Mouse (Mus musculus) neural tube, embryonic 13.5 days (tissue): ENCODE data around the gene Ctsz. TPM values are rescaled to one million over a fixed set of nuclear protein-coding genes. Genes with fewer than 3 reads are reported as not detected.

Source experiments
- ATAC-seq: fragments of 200-750 bp; cut with Nextera tagmentation; 2 replicates; pipeline ENCODE4 v1.8.0; 2017; ENCODE audit warnings: low read depth, mild to moderate bottlenecking, moderate TSS enrichment, moderate library complexity
- H3K27ac ChIP-seq: fragments of 300-500 bp; sonication (generic); replicated peaks from 2 replicates; pipeline ENCODE4 v1.5.1; 2015; ENCODE audit warnings: moderate library complexity, mild to moderate bottlenecking, inconsistent platforms
- H3K27me3 ChIP-seq: fragments of 300-500 bp; sonication (generic); 2 replicates; pipeline ENCODE4 v1.6.1; 2015; ENCODE audit warnings: mild to moderate bottlenecking, inconsistent platforms
- H3K36me3 ChIP-seq: fragments of 300-500 bp; sonication (generic); 2 replicates; pipeline ENCODE4 v1.6.1; 2015; ENCODE audit warnings: mild to moderate bottlenecking, inconsistent platforms
- H3K4me1 ChIP-seq: fragments of 300-500 bp; sonication (generic); replicated peaks from 2 replicates; pipeline ENCODE4 v1.6.1; 2015; ENCODE audit warnings: inconsistent platforms
- H3K4me2 ChIP-seq: fragments of 300-500 bp; sonication (generic); 2 replicates; pipeline ENCODE4 v1.6.1; 2015; ENCODE audit warnings: inconsistent platforms, mild to moderate bottlenecking, moderate library complexity
- H3K4me3 ChIP-seq: fragments of 300-500 bp; sonication (generic); 2 replicates; pipeline ENCODE4 v1.5.1; 2015; ENCODE audit warnings: mild to moderate bottlenecking, inconsistent platforms
- H3K9ac ChIP-seq: fragments of 300-500 bp; sonication (generic); 2 replicates; pipeline ENCODE4 v1.6.1; 2015; ENCODE audit warnings: moderate library complexity, mild to moderate bottlenecking, inconsistent platforms
- H3K9me3 ChIP-seq: fragments of 300-500 bp; sonication (generic); 2 replicates; pipeline ENCODE4 v1.6.1; 2016; ENCODE audit warnings: inconsistent platforms
- WGBS: fragments of 180-500 bp; shearing (Covaris S2); methylation state at CpG from one replicate; pipeline ENCODE4 v1.1.7; 2015; 5-methylcytosine and 5-hydroxymethylcytosine counted together
- polyA plus RNA-seq: library from polyadenylated mRNA; unstranded; fragments of >200 nt; fragmentation: Nextera tagmentation; extraction: Ambion mirVana; gene quantifications from 2 replicates; pipeline ENCODE4 v1.2.1, GENCODE M21; 2015

The Ctsz gene
- polyA plus RNA-seq: 89.8 and 93.7 TPM in 2 replicates

DNA sequence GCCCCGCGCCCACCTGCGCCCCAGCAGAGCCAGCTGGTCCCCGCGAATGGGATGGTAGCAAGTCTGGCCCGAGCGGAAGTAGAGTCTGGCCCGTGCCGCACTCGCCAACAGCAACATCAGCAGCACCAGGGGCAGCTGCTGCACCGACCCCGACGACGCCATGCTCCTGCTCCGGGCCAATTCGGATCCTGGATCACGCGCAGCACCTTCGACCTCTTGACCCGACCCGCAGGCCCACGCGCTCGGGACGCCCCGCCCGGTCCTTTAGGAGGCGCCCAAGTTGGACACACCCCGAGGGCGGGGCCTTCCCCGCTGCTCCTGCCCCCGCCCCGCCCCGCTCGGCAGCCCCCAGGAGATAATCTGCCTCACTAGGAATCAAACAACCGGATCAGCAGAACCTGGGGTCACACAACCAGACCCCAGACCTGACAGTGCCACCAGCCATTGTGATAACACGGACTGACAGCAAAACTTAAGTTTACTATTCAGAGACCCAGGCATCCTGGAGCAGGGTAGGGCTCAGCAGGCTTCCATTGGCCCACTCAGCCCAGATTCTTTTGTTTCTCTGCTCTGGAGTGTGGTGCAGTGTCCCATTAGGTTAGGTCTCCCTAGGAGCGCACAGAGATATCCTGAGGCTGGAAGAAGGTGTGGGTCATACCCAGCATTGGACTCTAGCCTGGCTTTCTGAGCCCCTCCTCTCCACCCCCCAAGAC, at the start of gene Ctsz:
TSS of gene Ctsz (minus strand) at position 303 of the 713 bp plus-strand sequence.
- WGBS: under 1% methylated on average over 38 of the region's 38 CpGs
- Histone ChIP-seq H3K9me3 (no peaks in the 10 kb centered on the region), H3K4me2 (peak within 1 kb of the TSS; percentile 73), H3K36me3 (no peaks in the 10 kb centered on the region), H3K4me3 (peak within 1 kb of the TSS; percentile 53), H3K27ac (0 out of 2 replicates have a peak within 1 kb of the TSS, but pooled peaks have one; percentile 7), H3K27me3 (no peaks in the 10 kb centered on the region), H3K4me1 (peaks cover 21% of the 10 kb centered on the region), H3K9ac (peak within 1 kb of the TSS; percentile 71)
- ATAC-seq: peak; percentile 78

DNA sequence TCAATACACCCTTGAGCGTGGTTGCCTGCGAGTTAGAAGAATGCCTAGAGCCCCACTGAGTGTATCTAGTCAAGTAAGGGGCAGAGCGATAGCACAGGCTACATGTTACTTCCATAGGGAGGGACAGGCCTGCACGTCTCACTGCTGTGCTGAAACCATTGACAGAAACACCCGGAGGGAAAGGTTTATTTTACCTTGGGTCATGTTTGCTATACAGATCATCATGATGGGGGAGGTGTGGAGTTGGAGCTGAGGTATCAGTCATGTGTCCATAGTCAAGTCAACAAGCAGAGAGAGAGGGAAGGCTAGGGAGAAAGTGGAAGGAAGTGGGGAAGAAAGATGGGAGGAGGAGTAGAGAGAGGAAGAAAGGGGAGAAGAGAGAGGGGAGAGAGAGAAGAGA, 48.2 kb upstream of the Ctsz start:
- no peaks in the 10 kb centered on the region for H3K9me3 ChIP-seq
- no peaks in the 10 kb centered on the region for H3K36me3 ChIP-seq
- ATAC-seq: no peak
- no peaks in the 10 kb centered on the region for H3K27me3 ChIP-seq
- no peaks in the 10 kb centered on the region for H3K4me1 ChIP-seq
- no peak overlapping the region for H3K27ac ChIP-seq
- WGBS: 88% methylated on average over 5 of the region's 5 CpGs
- no peak overlapping the region for H3K4me2 ChIP-seq
- no peak overlapping the region for H3K9ac ChIP-seq
- H3K4me3 ChIP-seq: no peak overlapping the region

DNA sequence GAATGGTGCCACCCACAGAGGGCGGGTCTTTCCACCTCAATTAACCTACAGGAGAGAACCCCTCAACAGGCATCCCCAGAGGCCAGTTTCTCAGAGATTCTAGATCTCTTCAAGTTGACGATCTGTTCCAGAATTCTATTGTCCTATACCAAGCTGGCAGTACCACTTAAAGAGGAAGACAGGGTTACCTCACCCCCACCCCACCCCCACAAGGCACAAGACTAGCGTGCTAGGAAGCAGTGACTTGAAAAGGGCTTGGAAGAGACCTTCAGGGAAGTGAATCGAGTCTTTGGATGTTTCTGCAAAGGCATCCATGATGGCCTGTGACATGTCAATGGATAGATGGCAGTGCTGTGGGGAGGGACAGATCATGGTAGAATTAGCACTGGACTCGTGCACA, 39.9 kb upstream of the Ctsz start:
- Histone ChIP-seq H3K9ac (no peak overlapping the region), H3K9me3 (no peaks in the 10 kb centered on the region), H3K4me1 (no peaks in the 10 kb centered on the region), H3K4me2 (no peak overlapping the region), H3K36me3 (no peaks in the 10 kb centered on the region), H3K27ac (no peak overlapping the region), H3K4me3 (no peak overlapping the region), H3K27me3 (no peaks in the 10 kb centered on the region)
- ATAC-seq: no peak
- 74% methylated on average over 5 of the region's 5 CpGs for WGBS

DNA sequence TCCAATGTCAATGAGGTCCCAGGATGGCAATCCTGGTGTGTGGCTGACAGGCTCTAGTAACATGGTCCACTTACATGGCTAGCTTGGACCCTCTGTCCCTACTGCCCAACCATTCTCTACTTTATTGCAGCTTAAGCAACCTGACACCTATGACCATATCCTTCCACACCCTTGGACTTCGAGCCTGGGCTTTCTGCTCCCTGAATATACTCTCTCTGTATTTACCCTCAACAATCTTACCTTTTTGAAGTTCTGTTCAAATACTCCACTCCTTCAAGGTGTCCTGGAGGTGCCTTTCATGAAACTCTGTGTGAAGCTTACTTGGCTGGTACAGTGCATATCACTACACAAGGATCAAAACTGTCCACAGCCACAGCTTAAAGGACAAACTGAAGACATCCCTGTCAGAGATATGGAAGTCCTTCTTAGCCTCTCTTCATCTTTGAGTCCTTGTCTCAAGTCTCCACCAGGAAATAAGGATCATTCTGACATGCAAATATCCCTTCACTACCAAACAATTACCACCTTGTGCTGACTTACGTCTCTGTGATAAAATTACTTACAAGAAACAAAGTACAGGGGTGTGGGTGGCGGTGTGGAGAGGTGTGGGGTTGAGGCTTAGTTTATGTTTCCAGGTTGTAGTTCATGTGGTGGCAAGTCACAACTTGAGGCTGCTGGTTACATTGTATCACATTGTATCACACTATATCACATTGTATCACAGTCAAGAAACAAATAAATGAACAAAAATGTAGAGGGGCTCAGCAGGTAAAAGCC, 38.9 kb upstream of the Ctsz start:
- ATAC-seq: no peak
- H3K36me3 ChIP-seq: no peaks in the 10 kb centered on the region
- H3K9ac ChIP-seq: no peak overlapping the region
- no peak overlapping the region for H3K4me3 ChIP-seq
- H3K27me3 ChIP-seq: no peaks in the 10 kb centered on the region
- peaks cover 5% of the 10 kb centered on the region for H3K4me1 ChIP-seq
- no peak overlapping the region for H3K4me2 ChIP-seq
- WGBS: 78% methylated on average over 3 of the region's 3 CpGs
- no peak overlapping the region for H3K27ac ChIP-seq
- H3K9me3 ChIP-seq: no peaks in the 10 kb centered on the region

DNA sequence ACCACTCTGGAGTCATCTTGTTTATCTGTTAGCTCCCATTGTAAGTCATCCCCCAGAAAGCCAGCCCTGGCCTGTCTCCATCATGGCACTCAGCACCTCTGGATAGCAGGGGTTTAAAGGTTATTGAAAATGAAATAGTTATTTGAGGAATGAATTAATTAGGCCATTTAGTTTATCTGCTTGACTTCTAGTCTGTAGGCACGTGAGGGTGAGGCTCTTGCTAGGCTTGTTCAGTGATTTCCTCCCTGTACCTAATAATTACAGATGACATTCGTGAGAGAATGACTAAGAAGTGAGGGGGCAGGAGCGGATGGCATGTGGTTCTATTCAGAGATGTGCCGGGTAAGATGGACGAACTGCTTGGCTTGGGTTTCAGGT, 34.7 kb upstream of the Ctsz start:
- peak overlapping the region; percentile 66 for H3K9ac ChIP-seq
- no peak for ATAC-seq
- peaks cover 7% of the 10 kb centered on the region; the same call in 1 of the 2 replicates for H3K36me3 ChIP-seq
- H3K4me1 ChIP-seq: peaks cover 18% of the 10 kb centered on the region
- no peaks in the 10 kb centered on the region for H3K27me3 ChIP-seq
- no peaks in the 10 kb centered on the region for H3K9me3 ChIP-seq
- H3K4me3 ChIP-seq: peak overlapping the region; percentile 90
- H3K4me2 ChIP-seq: peak overlapping the region; percentile 76
- 87% methylated on average over 5 of the region's 5 CpGs for WGBS
- H3K27ac ChIP-seq: no peak overlapping the region

DNA sequence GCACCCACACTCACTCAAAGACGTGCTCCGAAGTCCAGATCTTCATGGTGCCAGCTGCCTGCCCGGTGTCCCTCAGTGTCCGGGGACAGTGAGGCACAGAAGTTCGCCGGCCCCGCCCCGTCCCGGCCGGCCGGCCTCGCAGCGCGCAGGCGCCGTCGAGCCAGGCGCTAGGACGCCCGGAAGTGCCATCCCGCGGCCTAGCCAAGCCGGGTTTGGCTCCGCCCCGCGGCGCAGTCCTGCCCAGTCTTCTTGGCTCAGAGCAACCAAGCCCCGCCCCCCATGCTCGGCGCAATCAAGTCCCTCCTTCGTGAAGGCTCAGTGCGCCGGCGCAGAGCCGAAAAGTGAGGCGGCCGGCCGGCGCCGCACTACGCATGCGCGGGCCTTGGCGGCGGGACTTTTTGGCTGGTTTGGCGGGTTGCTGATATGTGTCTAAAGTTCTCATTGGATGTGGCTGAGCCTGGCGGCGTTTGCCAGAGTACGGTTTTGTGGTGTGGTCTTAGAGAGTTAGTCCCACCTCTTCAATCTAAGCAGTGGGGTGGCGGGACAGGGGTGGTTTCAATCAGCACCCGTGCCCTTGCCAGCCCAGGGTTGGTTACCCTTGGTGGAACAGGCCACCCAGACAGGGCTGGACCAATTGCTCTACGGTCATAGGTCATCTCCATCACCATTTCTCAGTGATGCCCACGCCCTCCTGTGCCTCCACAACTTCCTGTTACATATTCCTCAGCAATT, 34.1 kb upstream of the Ctsz start, which contains the start of gene Prelid3b:
TSS of gene Prelid3b (minus strand) at position 264 of the 732 bp plus-strand sequence.
- 1% methylated on average over 53 of the region's 53 CpGs for WGBS
- Histone ChIP-seq H3K27ac (peak within 1 kb of the TSS; percentile 65), H3K4me2 (peak within 1 kb of the TSS; percentile 76), H3K9me3 (no peaks in the 10 kb centered on the region), H3K27me3 (no peaks in the 10 kb centered on the region), H3K4me1 (peaks cover 18% of the 10 kb centered on the region), H3K36me3 (peaks cover 12% of the 10 kb centered on the region), H3K4me3 (peak within 1 kb of the TSS; percentile 90), H3K9ac (peak within 1 kb of the TSS; percentile 85)
- ATAC-seq: peak; percentile 98

DNA sequence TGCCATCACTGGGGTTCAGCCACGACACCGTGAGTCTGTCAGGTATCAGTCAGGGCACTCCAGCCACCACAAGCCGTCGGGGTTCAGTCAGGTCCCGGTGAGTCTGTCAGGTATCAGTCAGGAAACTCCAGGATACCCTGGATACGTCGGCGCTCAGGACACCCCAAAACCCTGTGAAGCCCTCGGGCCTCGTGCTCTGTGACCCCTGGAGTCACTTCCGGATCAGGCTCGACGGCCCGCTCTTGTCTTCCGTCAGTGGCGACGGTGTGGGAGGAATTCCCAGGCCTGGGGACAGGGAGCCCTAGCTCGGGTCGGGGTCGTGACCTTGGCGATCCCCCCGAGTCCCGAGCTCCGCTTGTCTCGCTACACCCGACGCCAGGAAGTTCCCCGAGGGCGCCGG, 33.6 kb upstream of the Ctsz start:
- peak overlapping the region; percentile 76 for H3K4me2 ChIP-seq
- H3K4me1 ChIP-seq: peaks cover 18% of the 10 kb centered on the region
- peak overlapping the region; percentile 65 for H3K27ac ChIP-seq
- peak; percentile 54; the same call in 1 of the 2 replicates for ATAC-seq
- H3K4me3 ChIP-seq: peak overlapping the region; percentile 90
- 8% methylated on average over 30 of the region's 30 CpGs for whole genome bisulfite sequencing
- H3K27me3 ChIP-seq: no peaks in the 10 kb centered on the region
- no peaks in the 10 kb centered on the region for H3K9me3 ChIP-seq
- peaks cover 16% of the 10 kb centered on the region for H3K36me3 ChIP-seq
- peak overlapping the region; percentile 85 for H3K9ac ChIP-seq

DNA sequence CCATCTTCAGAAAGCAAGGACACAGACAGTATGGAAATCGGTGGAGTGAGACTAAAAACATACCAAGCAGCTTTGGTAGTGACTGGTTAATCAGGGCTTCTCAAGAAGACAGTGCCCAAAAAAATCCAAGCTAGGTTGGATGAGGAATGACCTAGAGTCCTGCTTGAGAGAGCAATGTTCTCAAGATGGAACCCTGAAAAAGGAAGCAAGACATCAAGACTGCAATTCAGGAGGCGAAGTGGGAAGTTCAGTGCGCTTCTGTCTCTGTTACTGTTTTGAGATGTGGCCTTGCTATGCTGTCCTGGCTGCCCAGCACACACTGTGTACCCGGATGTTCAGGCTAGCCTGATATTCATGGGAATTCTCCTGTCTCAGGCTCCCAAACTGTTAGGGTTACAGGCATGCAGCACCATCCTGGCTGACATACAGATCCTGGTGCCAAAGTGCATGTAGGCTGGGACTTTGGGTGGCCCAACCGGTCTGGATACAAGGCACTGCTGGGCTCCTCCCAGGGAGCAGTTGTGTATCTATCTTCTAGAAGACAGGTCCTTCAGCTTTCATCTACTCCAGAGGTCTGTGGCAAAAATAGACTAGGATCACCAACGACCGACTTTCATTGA, 32.1 kb upstream of the Ctsz start:
- H3K9me3 ChIP-seq: no peaks in the 10 kb centered on the region
- no peak overlapping the region for H3K9ac ChIP-seq
- peaks cover 31% of the 10 kb centered on the region for H3K36me3 ChIP-seq
- H3K4me3 ChIP-seq: no peak overlapping the region
- no peak overlapping the region for H3K4me2 ChIP-seq
- no peak overlapping the region for H3K27ac ChIP-seq
- peaks cover 18% of the 10 kb centered on the region for H3K4me1 ChIP-seq
- no peaks in the 10 kb centered on the region for H3K27me3 ChIP-seq
- WGBS: 92% methylated on average over 7 of the region's 7 CpGs
- ATAC-seq: no peak

DNA sequence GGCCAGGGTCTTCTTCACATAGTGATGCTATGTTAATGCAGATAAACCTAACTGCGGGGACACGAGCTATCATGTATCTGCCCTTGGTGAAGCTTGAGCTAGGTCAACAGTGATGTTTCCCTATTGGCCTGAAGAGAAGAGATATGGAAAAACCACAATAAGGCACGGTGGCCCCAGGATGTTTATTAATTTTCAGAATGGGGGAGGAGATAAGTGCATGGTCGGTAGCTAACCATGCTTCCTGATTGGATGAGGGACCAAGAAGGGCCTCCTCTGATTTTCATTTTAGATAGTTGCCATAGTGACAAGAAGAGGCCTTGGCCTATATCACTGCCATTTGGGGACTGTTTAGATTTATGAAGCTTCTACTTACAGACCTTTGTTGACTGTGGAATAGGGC, 31.5 kb upstream of the Ctsz start:
- Histone ChIP-seq H3K9ac (no peak overlapping the region), H3K9me3 (no peaks in the 10 kb centered on the region), H3K27ac (no peak overlapping the region), H3K4me3 (no peak overlapping the region), H3K36me3 (peaks cover 36% of the 10 kb centered on the region), H3K4me1 (peaks cover 18% of the 10 kb centered on the region), H3K27me3 (no peaks in the 10 kb centered on the region), H3K4me2 (no peak overlapping the region)
- ATAC-seq: no peak
- 85% methylated on average over 4 of the region's 4 CpGs for WGBS

DNA sequence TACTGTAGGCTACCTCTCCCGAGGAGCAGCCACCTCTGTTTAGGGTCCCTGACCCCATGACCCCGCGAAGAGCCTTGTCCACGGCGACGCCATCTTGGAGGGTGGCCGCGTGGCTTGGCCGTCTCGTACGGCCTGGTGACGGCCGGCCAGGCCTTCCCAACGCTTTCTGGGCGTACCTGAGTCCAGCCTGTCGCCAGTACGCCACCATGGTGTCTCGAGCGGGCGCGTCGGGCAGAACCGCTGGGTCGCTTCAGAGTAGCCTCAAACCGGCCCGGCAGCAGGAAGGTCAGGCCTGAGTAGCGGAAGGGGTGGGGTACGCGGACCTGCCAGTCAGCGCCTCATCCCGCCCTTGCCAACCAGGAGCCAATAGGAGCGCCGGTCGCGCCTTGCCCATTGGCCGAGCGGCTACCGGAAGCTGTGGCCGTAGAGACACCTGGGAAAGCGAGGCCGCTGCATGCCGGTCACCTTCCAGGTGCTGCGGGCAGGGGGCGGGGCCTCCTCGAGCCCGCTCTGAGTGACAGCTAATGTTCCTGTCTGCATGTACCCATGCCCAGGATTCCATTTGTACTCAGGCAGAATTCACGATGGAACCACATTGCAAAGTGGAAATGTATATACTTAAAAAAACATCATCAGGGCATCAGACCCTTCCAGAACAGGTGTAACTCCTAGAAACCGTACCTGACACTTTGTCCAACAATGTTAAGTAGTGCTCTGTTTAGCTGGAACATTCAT, 25.1 kb upstream of the Ctsz start, which contains the start of gene Atp5e:
TSS of gene Atp5e (minus strand) at position 317 of the 735 bp plus-strand sequence.
- H3K36me3 ChIP-seq: peaks cover 64% of the 10 kb centered on the region

DNA sequence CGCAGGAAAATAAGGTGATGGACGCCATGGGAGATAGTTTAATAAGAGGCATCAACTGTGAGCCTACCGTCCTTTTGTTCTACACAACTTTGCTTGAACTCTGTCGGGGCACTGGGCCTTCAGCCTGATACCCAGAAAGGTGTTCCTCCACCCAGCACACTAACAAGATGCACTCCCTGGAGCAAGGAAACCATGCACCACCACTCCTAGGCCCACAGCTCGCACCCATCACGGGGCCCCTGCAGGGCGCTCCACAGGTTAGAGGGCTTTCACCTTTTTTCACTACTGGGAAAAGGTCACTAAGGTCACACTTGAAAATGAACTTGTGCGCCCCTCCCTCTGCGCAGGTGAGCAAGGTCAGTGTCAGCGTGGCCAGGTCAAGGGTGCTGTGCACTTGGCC, 24.5 kb upstream of the Ctsz start:
- Histone ChIP-seq H3K27me3 (no peaks in the 10 kb centered on the region), H3K9me3 (no peaks in the 10 kb centered on the region), H3K4me2 (peak overlapping the region; percentile 97), H3K4me3 (peak overlapping the region; percentile 79), H3K4me1 (peaks cover 12% of the 10 kb centered on the region), H3K27ac (peak overlapping the region; percentile 72; the same call in 1 of the 2 replicates), H3K36me3 (peaks cover 60% of the 10 kb centered on the region), H3K9ac (peak overlapping the region; percentile 89)
- ATAC-seq: peak; percentile 62
- 46% methylated on average over 10 of the region's 10 CpGs for WGBS

More for the DNA sequence above, 25.1 kb upstream of the Ctsz start, which contains the start of gene Atp5e:
- Histone ChIP-seq H3K9ac (peak within 1 kb of the TSS; percentile 89), H3K4me3 (peak within 1 kb of the TSS; percentile 79), H3K4me1 (peaks cover 12% of the 10 kb centered on the region), H3K4me2 (peak within 1 kb of the TSS; percentile 97), H3K27me3 (no peaks in the 10 kb centered on the region), H3K9me3 (no peaks in the 10 kb centered on the region), H3K27ac (peak within 1 kb of the TSS; percentile 72)
- peak; percentile 99 for ATAC-seq
- 3% methylated on average over 48 of the region's 48 CpGs for WGBS
